In the genomic region with DNA sequence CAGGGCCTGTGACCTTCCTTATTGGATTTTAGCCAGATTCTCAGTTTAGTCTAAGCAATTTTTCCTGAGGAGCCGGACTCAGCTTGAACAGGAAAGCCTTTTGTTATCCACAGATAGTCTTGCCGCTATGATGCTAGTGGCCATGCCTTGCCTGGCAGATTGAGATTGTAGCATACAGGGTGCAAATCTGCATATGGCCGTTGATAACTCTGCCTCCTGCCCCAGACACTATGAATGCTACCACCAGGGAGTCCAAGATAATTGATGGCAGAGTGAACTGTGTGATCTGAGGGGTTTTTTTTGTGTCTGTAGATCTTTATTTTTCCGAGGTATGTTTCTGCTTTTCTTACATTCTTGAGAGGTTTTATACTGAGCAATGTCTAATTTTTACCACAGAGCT, we compare ENCODE assay signal across 7 mouse cellular contexts. TPM values are rescaled to one million over a fixed set of nuclear protein-coding genes. Genes with fewer than 3 reads are reported as not detected.
DNase-seq lines count a peak whose midpoint lies in the region; ATAC-seq and TF ChIP-seq lines count a peak whose summit lies in the region.
"Not testable (repeated sequence)": the region's sequence is repeated elsewhere in the genome, so short reads cannot be mapped to it uniquely, and the experiment has no call there.

No protein-coding gene starts in this region.

- TF ChIP-seq CTCF in liver, embryonic 14.5 days (IDR thresholded peaks at IDR 0.05; ENCODE audit: low read depth): not testable (repeated sequence)

- TF ChIP-seq EP300 in liver, embryonic 14.5 days (IDR thresholded peaks at IDR 0.05; ENCODE audit: low read depth): not testable (repeated sequence)

- not testable (repeated sequence) for H3K27ac ChIP-seq in heart, embryonic 11.5 days (ENCODE audit: low read depth, low read length); hindbrain, embryonic 12.5 days; kidney, embryonic 15.5 days; liver, embryonic 14.5 days; neural tube, embryonic 11.5 days (ENCODE audit: low read depth, low read length)

- not testable (repeated sequence) for H3K4me2 ChIP-seq in heart, embryonic 11.5 days; hindbrain, embryonic 12.5 days (replicated peaks); kidney, embryonic 15.5 days; liver, embryonic 14.5 days (ENCODE audit: low read depth); neural tube, embryonic 11.5 days (ENCODE audit: low read depth)

- H3K36me3 ChIP-seq in heart, embryonic 11.5 days (ENCODE audit: control insufficient read depth, insufficient read depth, low read length); hindbrain, embryonic 12.5 days; kidney, embryonic 15.5 days; liver, embryonic 14.5 days (replicated peaks; ENCODE audit: control insufficient read depth, insufficient read depth, low read depth); neural tube, embryonic 11.5 days (ENCODE audit: control insufficient read depth, insufficient read depth, low read length): not testable (repeated sequence)

- ATAC-seq in activated CD4-positive, CD25-positive, alpha-beta regulatory T cell, adult 4 months: peak; percentile 10
- peak; percentile 58; the same call in 1 of the 2 replicates for ATAC-seq in heart, embryonic 11.5 days (replicated peaks; ENCODE audit: insufficient number of reproducible peaks, low FRiP score, low TSS enrichment)
- 0 out of 2 replicates have a peak, but pooled peaks have one; percentile 39 for ATAC-seq in hindbrain, embryonic 12.5 days (ENCODE audit: low FRiP score)
- ATAC-seq in kidney, embryonic 15.5 days (replicated peaks; ENCODE audit: low FRiP score): 0 out of 2 replicates have a peak, but pooled peaks have one; percentile 50
- peak; percentile 64 for ATAC-seq in liver, embryonic 14.5 days (ENCODE audit: insufficient read depth)
- ATAC-seq in megakaryocyte-erythroid progenitor cell, adult 5-6 weeks (replicated peaks; ENCODE audit: low FRiP score, low TSS enrichment, poor library complexity, severe bottlenecking): peak; percentile 48
- ATAC-seq in neural tube, embryonic 11.5 days (ENCODE audit: insufficient read depth, low FRiP score, low TSS enrichment): peak; percentile 42; the same call in 1 of the 2 replicates

- H3K9ac ChIP-seq in heart, embryonic 11.5 days (ENCODE audit: low read depth, low read length); hindbrain, embryonic 12.5 days; kidney, embryonic 15.5 days; liver, embryonic 14.5 days (replicated peaks); neural tube, embryonic 11.5 days (ENCODE audit: low read length): not testable (repeated sequence)

- H3K9me3 ChIP-seq in heart, embryonic 11.5 days (replicated peaks; ENCODE audit: control insufficient read depth, low read length); hindbrain, embryonic 12.5 days (replicated peaks); kidney, embryonic 15.5 days (replicated peaks); liver, embryonic 14.5 days (ENCODE audit: control insufficient read depth, low read length); neural tube, embryonic 11.5 days (ENCODE audit: control insufficient read depth, low read length): not testable (repeated sequence)

- not testable (repeated sequence) for H3K4me1 ChIP-seq in heart, embryonic 11.5 days (ENCODE audit: control insufficient read depth, insufficient read depth, low read length); hindbrain, embryonic 12.5 days; kidney, embryonic 15.5 days; liver, embryonic 14.5 days (replicated peaks; ENCODE audit: control insufficient read depth in 2 of 2, insufficient read depth in 2 of 2, low read length in 1 of 2); neural tube, embryonic 11.5 days (ENCODE audit: control insufficient read depth, insufficient read depth, low read length)

- not testable (repeated sequence) for DNase-seq in liver, embryonic 14.5 days (ENCODE audit: low read depth in 3 of 3, low spot score in 3 of 3); neural tube, embryonic 11.5 days (ENCODE audit: low spot score)

- H3K4me3 ChIP-seq in heart, embryonic 11.5 days (ENCODE audit: low read depth, low read length); hindbrain, embryonic 12.5 days; kidney, embryonic 15.5 days (replicated peaks); liver, embryonic 14.5 days (ENCODE audit: insufficient read depth in 1 of 2, low read depth in 2 of 2, low read length in 2 of 2); neural tube, embryonic 11.5 days (ENCODE audit: low read depth, low read length): not testable (repeated sequence)

- H3K27me3 ChIP-seq in heart, embryonic 11.5 days (ENCODE audit: control insufficient read depth, insufficient read depth, low read length); hindbrain, embryonic 12.5 days; kidney, embryonic 15.5 days; liver, embryonic 14.5 days (ENCODE audit: control insufficient read depth, insufficient read depth, low read length); neural tube, embryonic 11.5 days (ENCODE audit: control insufficient read depth, insufficient read depth, low read length): not testable (repeated sequence)

- no CpG with 5 or more reads among the region's 4 CpGs for WGBS in heart, embryonic 11.5 days (ENCODE audit: insufficient replicate concordance)
- 70% methylated on average over 1 of the region's 4 CpGs for WGBS in hindbrain, embryonic 12.5 days
- WGBS in kidney, embryonic 15.5 days: 64% methylated on average over 1 of the region's 4 CpGs
- no CpG with 5 or more reads among the region's 4 CpGs for WGBS in liver, embryonic 14.5 days (ENCODE audit: insufficient replicate concordance)
- WGBS in neural tube, embryonic 11.5 days: no CpG with 5 or more reads among the region's 4 CpGs

RNA-seq across cellular contexts. Expression of a gene that starts 39.7 kb away (rescaled TPM):
- 10 to 100 TPM in 1 of 2 experiments, 1 to 10 TPM in 1; 6.4 to 12.5 TPM for polyA plus RNA-seq in activated CD4-positive, CD25-positive, alpha-beta regulatory T cell, adult 4 months (2017; shearing (Covaris generic))
- 7.8 and 8.3 TPM in 2 replicates for polyA plus RNA-seq in heart, embryonic 11.5 days (2014; fragmentation: Nextera tagmentation; extraction: Ambion mirVana)
- 5.7 and 7.0 TPM in 2 replicates for polyA plus RNA-seq in hindbrain, embryonic 12.5 days (2016; fragmentation: Nextera tagmentation; extraction: Ambion mirVana)
- polyA plus RNA-seq in kidney, embryonic 15.5 days (2015; fragmentation: Nextera tagmentation; extraction: Ambion mirVana): 6.9 and 7.8 TPM in 2 replicates
- polyA plus RNA-seq in liver, embryonic 14.5 days (2012; rRNA removed): 0.94 and 2.6 TPM in 2 replicates
- polyA plus RNA-seq in liver, embryonic 14.5 days (2014; fragmentation: Nextera tagmentation; extraction: Ambion mirVana): 5.5 and 8.1 TPM in 2 replicates
- total RNA-seq in megakaryocyte-erythroid progenitor cell, adult 5-6 weeks (2014; fragmentation: Nextera tagmentation): 27.2 and 31.3 TPM in 2 replicates
- total RNA-seq in megakaryocyte-erythroid progenitor cell, adult 5-6 weeks (2017): 28.8 and 37.5 TPM in 2 replicates
- polyA plus RNA-seq in neural tube, embryonic 11.5 days (2014; fragmentation: Nextera tagmentation; extraction: Ambion mirVana): 6.5 and 6.7 TPM in 2 replicates

Comparison
In these comparisons a context has a peak if more than half of its experiments do, and no peak if none do; other contexts are left out.
1. ATAC-seq: peak in every context shown above with its lines; median percentile 64 in liver, embryonic 14.5 days; 58 in heart, embryonic 11.5 days; 50 in kidney, embryonic 15.5 days; 48 in megakaryocyte-erythroid progenitor cell, adult 5-6 weeks; 42 in neural tube, embryonic 11.5 days; 39 in hindbrain, embryonic 12.5 days; 10 in activated CD4-positive, CD25-positive, alpha-beta regulatory T cell, adult 4 months.